Mouse (Mus musculus) right cerebral cortex, postnatal 36 days (tissue): ENCODE results near the gene Abtb1.

Source experiments
- DNase-seq, 2 experiments: peaks; one replicate each; pipeline ENCODE4 v3.0.0; 2022; ENCODE audit warnings: low spot score in 2 of 2, mixed read lengths in 1 of 2

Gene Abtb1

DNA sequence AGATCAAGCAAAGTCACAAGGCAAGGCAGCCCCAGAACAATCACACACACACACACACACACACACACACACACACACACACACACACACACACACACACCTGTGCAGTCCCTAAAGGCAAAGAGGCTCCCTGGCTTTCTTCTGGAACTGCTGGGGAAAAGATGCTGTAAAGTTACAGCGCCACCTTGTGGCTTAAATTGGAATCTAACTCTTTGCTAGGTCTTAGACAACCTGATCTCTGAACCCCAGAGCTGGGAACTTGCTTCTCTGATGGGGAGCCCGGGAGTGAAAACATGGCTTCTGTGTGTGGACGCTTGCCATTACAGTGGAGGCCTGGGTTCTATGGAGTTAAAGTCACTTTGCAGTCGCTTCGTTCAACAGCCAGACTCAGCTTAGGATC, 13.9 kb upstream of the Abtb1 start:
- DNase-seq, result no peak

GRCm38 (mm10) chr6:88854509-88854908, 12.7 kb upstream of the Abtb1 start:
- no peak for DNase-seq

DNA sequence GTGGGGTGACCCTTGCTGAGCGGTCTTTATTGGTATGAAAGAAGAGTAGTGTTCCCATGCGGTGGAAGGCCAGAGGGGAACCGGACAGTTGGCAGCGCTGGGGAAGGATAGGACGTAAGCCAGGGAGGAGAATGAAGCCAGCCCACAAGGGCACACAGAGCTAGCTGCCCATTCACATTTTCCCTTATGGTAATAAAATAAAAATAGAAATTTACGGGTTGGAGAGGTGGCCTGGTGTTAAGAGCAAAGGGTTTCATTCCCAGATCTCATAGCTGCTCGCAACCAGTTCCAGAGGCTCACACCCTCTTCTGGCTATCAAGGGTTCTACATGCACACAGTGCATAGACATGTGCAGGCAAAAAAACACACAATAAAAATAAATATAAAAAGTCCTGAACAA, 8.2 kb upstream of the Abtb1 start:
- DNase-seq, result no peak

DNA sequence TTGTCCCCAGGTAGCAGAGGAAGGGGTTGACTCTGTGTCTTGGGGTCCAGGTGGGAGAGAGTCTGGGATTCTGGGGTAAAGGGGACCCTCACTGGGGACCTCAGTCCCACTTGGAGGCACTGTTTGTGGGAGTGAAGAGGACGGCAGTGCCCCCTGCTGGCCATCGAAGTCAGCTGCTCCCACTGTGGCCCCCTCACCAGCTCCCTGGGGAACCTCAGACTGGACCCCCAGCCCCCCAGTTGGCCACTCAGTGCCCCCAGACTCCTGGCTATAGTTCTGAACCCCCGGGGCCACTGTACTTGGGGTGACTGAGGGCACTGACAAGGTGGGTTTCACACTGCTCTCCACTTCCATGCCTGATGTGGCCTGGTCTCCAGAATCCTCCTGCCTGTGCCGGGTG, 7.5 kb upstream of the Abtb1 start:
- no peak for DNase-seq

DNA sequence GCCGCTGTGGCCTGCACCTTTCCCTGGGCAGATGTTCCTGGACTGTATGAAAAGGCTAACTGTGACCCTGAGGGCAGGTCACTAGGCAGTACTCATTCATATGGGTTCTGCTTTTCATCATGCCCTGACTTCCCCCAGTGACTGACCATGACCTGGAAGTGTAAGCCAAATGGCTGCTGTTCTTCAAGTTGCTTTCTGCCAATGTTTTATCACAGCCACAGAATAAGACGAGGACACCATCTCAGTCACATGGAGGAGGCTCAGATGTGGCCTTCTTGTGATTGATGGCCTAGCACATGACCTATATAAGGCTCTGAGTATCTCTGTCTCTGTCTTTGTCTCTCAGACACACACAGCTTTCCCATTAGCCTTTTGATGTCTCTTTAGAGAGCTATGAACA, 5.8 kb upstream of the Abtb1 start:
- DNase-seq, result no peak

DNA sequence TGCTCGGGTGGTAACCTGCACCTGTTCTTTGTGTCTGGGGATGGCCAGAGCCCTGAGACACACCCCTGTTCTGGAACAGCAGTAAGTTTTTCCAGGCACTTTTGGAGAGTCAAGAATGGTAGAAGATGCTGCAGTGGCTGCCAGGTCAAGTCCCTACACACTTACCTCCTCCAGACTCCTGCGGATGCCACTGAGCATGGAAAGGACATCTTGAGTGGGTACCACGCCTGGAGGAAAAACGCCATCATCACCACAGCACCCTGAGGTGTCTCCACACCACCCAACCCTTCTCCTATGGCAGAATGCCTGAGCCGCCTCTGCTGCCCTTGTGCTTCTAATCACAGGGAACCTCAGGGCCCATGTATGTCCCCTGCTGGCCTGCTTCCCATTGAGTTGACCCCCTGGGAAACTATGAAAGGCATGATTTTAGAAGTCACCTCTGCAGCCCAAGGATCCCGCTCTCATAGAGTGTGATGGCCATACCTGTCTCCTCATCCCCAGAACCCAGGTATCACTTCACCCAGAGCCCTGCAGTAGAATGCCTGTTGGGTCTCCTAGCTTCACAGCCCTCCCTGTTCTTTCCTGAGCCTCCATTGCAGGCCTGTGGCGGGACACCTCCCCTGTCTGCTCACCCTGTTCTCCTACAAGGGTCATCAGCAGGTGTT, 3.2 kb upstream of the Abtb1 start:
- no peak for DNase-seq

GRCm38 (mm10) chr6:88843781-88844725, 2.3 kb upstream of the Abtb1 start:
- DNase-seq, result no peak

- no peak for DNase-seq
These were observed 1.5 kb upstream of the Abtb1 start for GRCm38 (mm10) chr6:88843241-88843640.

DNA sequence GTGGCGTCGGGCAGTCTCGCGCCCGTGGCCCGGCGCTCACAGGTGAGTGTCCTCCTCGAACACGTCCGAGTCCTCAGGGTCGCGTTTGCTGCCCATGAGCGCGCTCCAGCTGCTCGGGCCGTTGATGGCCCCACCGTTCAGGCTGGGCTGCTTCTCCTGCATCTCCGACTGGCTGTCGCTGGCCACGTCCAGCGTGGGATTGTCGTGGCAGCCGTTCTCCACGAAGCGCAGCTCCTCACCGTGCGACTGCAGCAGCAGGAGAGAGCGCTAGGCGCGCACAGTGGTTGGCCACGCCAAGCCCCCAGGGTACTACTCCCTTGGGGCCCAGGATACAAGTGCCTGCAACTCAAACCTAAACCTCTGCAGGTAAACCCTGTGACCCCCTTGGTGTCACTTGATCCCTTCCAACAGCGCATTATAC, 957 bp upstream of the Abtb1 start:
- peak; percentile 51 to 52 for DNase-seq

DNA sequence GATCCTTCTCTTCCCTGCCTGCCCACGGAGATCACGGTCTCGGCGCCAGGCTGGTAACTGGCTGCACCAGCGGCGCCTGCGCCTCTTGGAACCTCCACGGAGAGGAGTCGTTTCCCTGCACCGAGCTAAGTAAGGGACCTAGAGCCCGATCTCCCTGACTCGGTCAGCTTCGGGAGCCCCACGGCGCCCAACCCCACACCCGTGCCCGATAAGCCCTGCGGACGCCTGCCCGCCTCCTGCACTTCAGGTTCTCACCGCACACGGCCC, 337 bp downstream of the Abtb1 start:
- no peak for DNase-seq

GRCm38 (mm10) chr6:88840791-88841513, 832 bp downstream of the Abtb1 start:
- no peak for DNase-seq

DNA sequence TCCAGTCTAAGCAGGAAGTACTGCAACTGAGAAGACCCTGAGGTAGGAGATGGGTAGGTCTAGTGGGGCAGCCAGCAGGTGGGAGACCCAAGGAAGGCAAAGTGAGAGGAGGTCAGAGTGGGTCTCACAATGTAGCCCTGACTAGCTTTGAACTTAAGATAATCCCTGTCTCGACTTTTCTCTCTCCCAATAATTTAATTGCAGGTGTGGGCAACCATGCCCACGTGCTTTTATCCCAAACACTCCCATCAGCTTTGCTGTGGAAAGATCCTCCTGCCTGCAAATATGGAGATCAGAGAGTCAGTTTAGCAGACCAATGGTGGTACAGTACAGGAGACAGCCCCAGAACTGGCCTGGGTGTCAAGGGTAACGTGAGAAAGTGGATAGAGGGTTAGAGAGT, 1.6 kb downstream of the Abtb1 start:
- no peak for DNase-seq

DNA sequence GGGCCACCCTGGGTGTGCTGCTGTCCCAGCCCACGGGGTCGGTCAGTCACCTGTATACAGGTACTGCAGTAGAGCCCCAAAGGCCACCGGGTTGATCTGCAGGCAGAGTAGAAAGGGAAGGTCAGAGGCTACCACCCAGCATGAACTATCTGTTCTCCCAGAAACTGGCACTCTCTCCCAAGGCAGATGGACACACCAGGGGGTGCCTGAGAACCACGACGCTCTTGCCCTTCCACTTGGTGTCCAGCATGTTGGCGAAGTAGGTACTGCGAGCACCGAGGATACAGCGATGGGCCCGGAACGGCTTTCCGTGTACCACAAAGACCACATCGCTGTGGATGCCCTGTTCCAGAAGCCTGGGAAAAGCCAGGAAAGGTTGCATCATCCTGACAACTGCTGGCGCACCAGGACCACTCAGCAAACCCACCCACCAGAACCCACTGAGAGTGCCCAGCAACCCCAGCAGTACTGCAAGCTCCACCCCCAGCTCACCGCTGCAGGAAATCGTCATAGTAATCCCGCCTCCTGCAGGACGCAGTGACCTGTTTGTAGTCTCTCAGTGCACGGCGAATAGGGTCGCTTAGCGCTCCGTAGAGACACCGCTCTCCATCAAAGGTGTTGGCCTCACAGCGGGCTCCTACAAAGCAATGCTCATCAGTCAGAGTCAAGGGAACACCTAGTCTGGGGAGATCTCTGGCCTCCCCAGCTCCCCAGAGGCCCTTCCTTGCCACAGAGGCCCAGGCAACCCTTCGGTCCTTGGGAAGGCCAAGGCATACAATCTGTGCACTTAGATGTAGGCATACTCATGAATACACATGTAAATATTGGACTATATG, 2.4 kb downstream of the Abtb1 start:
- DNase-seq, result no peak

GRCm38 (mm10) chr6:88838613-88839012, 3.2 kb downstream of the Abtb1 start:
- DNase-seq, result no peak

DNA sequence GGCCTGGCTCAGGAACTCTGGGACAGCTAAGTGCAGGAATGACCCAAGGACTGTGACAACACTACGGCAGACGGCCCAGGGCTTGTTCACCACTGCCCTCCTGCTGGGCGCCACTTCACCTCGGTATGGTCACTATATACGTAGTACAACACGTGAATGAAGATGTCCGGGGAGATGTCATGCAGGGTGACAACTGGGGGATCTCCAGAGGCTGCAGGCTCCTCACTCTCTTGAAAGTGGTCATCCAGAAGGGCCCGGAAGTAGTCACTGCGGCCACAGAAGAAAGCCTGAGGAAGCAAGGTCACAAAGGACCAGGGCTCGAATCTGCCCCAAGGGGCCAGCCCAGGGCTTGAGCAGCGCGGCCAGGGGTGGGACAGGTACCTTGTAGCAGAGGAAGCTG, 3.8 kb downstream of the Abtb1 start:
- no peak for DNase-seq

- no peak for DNase-seq
These were observed 5.5 kb downstream of the Abtb1 start for GRCm38 (mm10) chr6:88836178-88836819.

DNA sequence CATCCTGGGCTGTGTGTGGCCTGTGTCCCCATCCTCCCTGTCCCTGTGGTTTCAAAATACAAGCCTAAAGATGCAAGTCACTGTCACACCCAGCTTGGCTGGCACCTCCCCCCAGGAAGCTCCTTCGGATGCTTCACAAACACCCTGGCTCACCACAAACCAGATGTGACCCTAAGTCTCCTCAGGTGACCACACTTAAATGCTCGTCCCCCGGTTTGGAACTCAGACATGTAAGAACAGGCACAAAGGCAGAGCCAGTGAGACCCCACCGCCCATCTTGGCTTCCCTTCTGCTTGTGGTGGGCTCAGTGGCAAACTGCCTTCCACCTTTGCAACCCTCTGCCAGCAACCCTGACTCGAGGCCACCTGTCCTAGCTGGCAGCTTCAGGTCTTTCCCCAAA, 6.7 kb downstream of the Abtb1 start:
- DNase-seq, result no peak

DNA sequence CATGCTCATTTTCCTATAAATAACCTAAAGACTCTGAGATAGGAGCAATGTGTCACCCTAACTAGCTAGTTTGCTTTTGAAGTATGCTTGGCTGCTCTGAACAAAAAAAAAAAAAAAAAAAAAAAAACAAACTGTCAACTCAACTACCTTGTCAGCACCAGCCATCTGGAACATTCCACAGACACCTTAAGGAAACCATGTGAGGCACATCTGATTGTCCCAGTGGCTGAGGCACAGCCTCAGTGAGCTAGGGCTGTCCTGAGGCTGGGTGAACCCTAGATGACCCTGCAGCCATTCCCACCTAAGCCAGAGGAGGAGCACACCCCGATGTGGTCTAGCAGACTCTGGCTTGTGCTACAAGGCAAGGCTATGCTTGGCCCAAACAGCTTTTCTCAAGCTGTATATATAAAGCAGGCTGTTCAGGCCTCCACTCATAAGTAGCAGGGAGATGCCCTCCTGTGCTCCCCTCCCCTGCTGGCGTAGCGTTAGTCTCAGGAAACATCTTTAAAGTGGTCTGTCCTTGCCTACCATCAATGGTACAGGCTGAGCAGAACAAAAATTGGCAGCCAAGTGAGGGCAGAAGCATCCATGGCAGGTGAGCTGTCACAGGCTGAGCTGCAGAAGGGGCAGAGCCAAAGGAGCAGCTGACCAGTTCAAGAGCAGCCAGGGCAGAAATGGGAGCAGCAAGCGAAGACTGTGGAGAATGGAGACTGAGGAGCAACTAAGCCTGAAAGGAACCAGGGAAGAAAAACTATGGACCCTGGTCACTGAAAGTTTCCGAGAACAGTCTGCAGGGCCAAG, 8.2 kb downstream of the Abtb1 start:
- DNase-seq, result no peak

GRCm38 (mm10) chr6:88832663-88833062, 9.1 kb downstream of the Abtb1 start:
- no peak for DNase-seq

- DNase-seq, result no peak
These were observed 10.3 kb downstream of the Abtb1 start for GRCm38 (mm10) chr6:88831456-88831855.
